15 mouse cellular contexts compared by ENCODE assay signal in the genomic region with DNA sequence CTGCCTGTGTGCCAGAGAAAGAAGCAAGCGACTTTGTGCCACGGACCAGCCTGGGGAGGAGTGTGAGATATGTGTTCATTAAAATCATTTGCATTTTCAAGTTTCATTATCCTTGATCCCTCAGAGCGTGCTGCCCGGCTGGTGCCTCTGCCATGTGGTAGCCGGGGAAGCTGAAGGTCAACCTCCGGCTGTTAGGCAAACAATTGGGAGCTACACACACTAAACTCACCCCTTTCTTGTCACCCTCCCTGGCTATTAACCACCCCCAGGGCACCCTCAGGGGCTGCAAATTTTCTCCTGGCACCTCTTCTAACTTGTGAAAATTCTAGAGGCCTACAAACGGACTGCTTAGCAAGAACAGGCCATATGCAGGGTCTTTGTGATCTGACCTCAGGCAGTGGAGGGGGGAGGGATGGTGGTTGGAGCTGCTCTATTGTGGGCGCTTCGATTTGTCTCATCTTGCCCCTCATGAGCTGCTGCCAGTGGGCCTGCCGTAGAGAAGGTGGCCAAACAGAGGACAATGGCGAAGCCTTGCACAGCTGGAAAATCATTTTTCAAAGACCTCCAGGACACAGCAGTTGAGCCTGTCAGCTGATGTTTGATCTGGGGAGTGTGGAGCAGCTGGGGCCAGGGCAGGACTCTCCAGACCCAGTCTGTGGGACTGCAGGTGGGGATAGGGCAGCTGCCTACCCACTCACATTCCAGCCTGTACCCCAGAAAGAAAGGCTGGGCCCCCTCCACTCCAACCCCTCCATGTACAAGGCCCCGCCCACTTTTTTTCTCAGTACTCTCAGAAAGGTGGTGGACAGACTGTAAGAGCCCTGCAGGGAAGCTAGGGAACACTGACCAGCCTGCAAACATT. TPM values are rescaled to one million over a fixed set of nuclear protein-coding genes. Genes with fewer than 3 reads are reported as not detected.
A peak's percentile ranks its signal among the peaks of the same experiment; 100 is the strongest.
DNase-seq lines count a peak whose midpoint lies in the region; ATAC-seq and TF ChIP-seq lines count a peak whose summit lies in the region.
"Had no signal": no experiment of that assay in that cellular context is flagged by ENCODE, and none has a peak within 500 bp of the region (broad histone marks: within the 10 kb centered on the region; RNA-seq: fewer than 3 reads in every experiment).

No protein-coding gene starts in this region.

- H3K9me3 ChIP-seq in forebrain, embryonic 13.5 days (replicated peaks): no peaks in the 10 kb centered on the region
- H3K9me3 ChIP-seq in hindbrain, postnatal 0 days (ENCODE audit: low read length): no peaks in the 10 kb centered on the region
- no peaks in the 10 kb centered on the region for H3K9me3 ChIP-seq in midbrain, postnatal 0 days (ENCODE audit: low read length)
- H3K9me3 ChIP-seq: embryonic facial prominence, embryonic 15.5 days had no signal

- H3K36me3 ChIP-seq in forebrain, embryonic 13.5 days (ENCODE audit: poor library complexity, severe bottlenecking): no peaks in the 10 kb centered on the region
- H3K36me3 ChIP-seq in hindbrain, postnatal 0 days (ENCODE audit: insufficient read depth, low read length): no peaks in the 10 kb centered on the region
- H3K36me3 ChIP-seq in midbrain, postnatal 0 days (ENCODE audit: insufficient read depth, low read length): no peaks in the 10 kb centered on the region
- H3K36me3 ChIP-seq: embryonic facial prominence, embryonic 15.5 days had no signal

- TF ChIP-seq CTCF in hindbrain, postnatal 0 days (IDR thresholded peaks at IDR 0.05; ENCODE audit: low read depth): no peak
- no peak for TF ChIP-seq CTCF in midbrain, postnatal 0 days (IDR thresholded peaks at IDR 0.05)

- H3K4me3 ChIP-seq in forebrain, embryonic 13.5 days: no peak overlapping the region
- no peak overlapping the region for H3K4me3 ChIP-seq in hindbrain, postnatal 0 days (ENCODE audit: low read length)
- no peak overlapping the region for H3K4me3 ChIP-seq in midbrain, postnatal 0 days (ENCODE audit: low read depth, low read length)
- H3K4me3 ChIP-seq: embryonic facial prominence, embryonic 15.5 days had no signal

- intact Hi-C loops in left cerebral cortex, postnatal 36 days (cut with DNase I): no loop called here

- H3K9ac ChIP-seq in forebrain, embryonic 13.5 days: no peak overlapping the region
- no peak overlapping the region for H3K9ac ChIP-seq in hindbrain, postnatal 0 days (replicated peaks; ENCODE audit: low read length)
- no peak overlapping the region for H3K9ac ChIP-seq in midbrain, postnatal 0 days (replicated peaks; ENCODE audit: low read length, poor library complexity, severe bottlenecking)
- H3K9ac ChIP-seq: embryonic facial prominence, embryonic 15.5 days had no signal

- WGBS in forebrain, embryonic 13.5 days: 42% methylated on average over 12 of the region's 12 CpGs
- WGBS in hindbrain, postnatal 0 days: 42% methylated on average over 12 of the region's 12 CpGs
- 56% methylated on average over 12 of the region's 12 CpGs for WGBS in midbrain, postnatal 0 days

- H3K4me2 ChIP-seq in forebrain, embryonic 13.5 days: no peak overlapping the region
- H3K4me2 ChIP-seq in hindbrain, postnatal 0 days (ENCODE audit: low read depth, low read length): no peak overlapping the region
- no peak overlapping the region for H3K4me2 ChIP-seq in midbrain, postnatal 0 days (ENCODE audit: low read depth, low read length, poor library complexity, severe bottlenecking)
- H3K4me2 ChIP-seq: embryonic facial prominence, embryonic 15.5 days; liver, embryonic 11.5 days had no signal

- ATAC-seq in forebrain, embryonic 13.5 days: peak; percentile 59
- ATAC-seq in hindbrain, postnatal 0 days: 0 out of 2 replicates have a peak, but pooled peaks have one; percentile 18
- ATAC-seq in midbrain, postnatal 0 days (ENCODE audit: low FRiP score): 0 out of 2 replicates have a peak, but pooled peaks have one; percentile 49
- ATAC-seq: intestine, embryonic 16.5 days had no signal

- H3K27me3 ChIP-seq in forebrain, embryonic 13.5 days: peaks cover 8% of the 10 kb centered on the region; the same call in 1 of the 2 replicates
- no peaks in the 10 kb centered on the region for H3K27me3 ChIP-seq in hindbrain, postnatal 0 days (ENCODE audit: insufficient read depth, low read length)
- H3K27me3 ChIP-seq in midbrain, postnatal 0 days (ENCODE audit: insufficient read depth, low read length): no peaks in the 10 kb centered on the region
- H3K27me3 ChIP-seq: embryonic facial prominence, embryonic 15.5 days had no signal

- 0 out of 2 replicates have a peak overlapping the region, but pooled peaks have one; percentile 10 for H3K27ac ChIP-seq in forebrain, embryonic 13.5 days
- H3K27ac ChIP-seq in hindbrain, postnatal 0 days: no peak overlapping the region
- no peak overlapping the region for H3K27ac ChIP-seq in midbrain, postnatal 0 days (ENCODE audit: low read depth, low read length)
- H3K27ac ChIP-seq: embryonic facial prominence, embryonic 15.5 days had no signal

- peak; percentile 27 for DNase-seq in embryo, embryonic 11 days
- DNase-seq in hindbrain, postnatal 0 days (ENCODE audit: low spot score): no peak
- DNase-seq in midbrain, postnatal 0 days (ENCODE audit: low spot score): no peak
- DNase-seq in cerebellum, postnatal 36 days: no peak
- no peak for DNase-seq in left cerebral cortex, postnatal 36 days (ENCODE audit: low spot score in 2 of 2)
- DNase-seq in urinary bladder, adult 18-20 months (ENCODE audit: low spot score in 2 of 2): no peak
- DNase-seq: cerebellum, adult 9-11 months; lung, postnatal 14 days had no signal

- H3K4me1 ChIP-seq in forebrain, embryonic 13.5 days: peaks cover 17% of the 10 kb centered on the region
- H3K4me1 ChIP-seq in hindbrain, postnatal 0 days (ENCODE audit: insufficient read depth, low read length): no peaks in the 10 kb centered on the region; the same call in 1 of the 2 replicates
- H3K4me1 ChIP-seq in midbrain, postnatal 0 days (ENCODE audit: insufficient read depth, low read length): no peaks in the 10 kb centered on the region
- H3K4me1 ChIP-seq: embryonic facial prominence, embryonic 15.5 days had no signal

RNA-seq across cellular contexts. Expression of a gene that starts 44.9 kb away (rescaled TPM):
- 1.8 and 5.5 TPM in 2 replicates for polyA plus RNA-seq in forebrain, embryonic 13.5 days (2015; fragmentation: Nextera tagmentation; extraction: Ambion mirVana)
- total RNA-seq in hindbrain, postnatal 0 days (2014; rRNA removed): 11.4 and 14.9 TPM in 2 replicates
- 1.6 and 2.1 TPM in 2 replicates for polyA plus RNA-seq in hindbrain, postnatal 0 days (2015; fragmentation: Nextera tagmentation; extraction: Ambion mirVana)
- total RNA-seq in midbrain, postnatal 0 days (2014; rRNA removed): 27.6 and 28.0 TPM in 2 replicates
- 5.7 and 6.5 TPM in 2 replicates for polyA plus RNA-seq in midbrain, postnatal 0 days (2015; fragmentation: Nextera tagmentation; extraction: Ambion mirVana)
- total RNA-seq in left cerebral cortex, postnatal 36 days (2021): 1 to 10 TPM in 1 of 2 experiments, under 1 TPM in 1; 0.62 to 1.2 TPM
- polyA plus RNA-seq: embryonic facial prominence, embryonic 15.5 days; gonadal fat pad, adult 2 months; heart, postnatal 0 days; intestine, embryonic 16.5 days; large intestine, adult 2 months; liver, embryonic 11.5 days had no signal
